Mouse (Mus musculus) stomach, embryonic 15.5 days (tissue): ENCODE data around the gene Clta. TPM values are rescaled to one million over a fixed set of nuclear protein-coding genes. Genes with fewer than 3 reads are reported as not detected.

Experiments
- polyA plus RNA-seq: library from polyadenylated mRNA; unstranded; fragments of >200 nt; fragmentation: Nextera tagmentation; extraction: Ambion mirVana; gene quantifications from 2 replicates; pipeline ENCODE4 v1.2.1, GENCODE M21; 2015

Clta gene
- polyA plus RNA-seq, 1 experiment from 2014 or later: 262 TPM

Other genes with a start within 250 kb of the Clta start
- gene Olfr159, start 233.4 kb upstream of the Clta start, polyA plus RNA-seq: not detected in 2 replicates
- gene Olfr156, start 180.6 kb upstream of the Clta start, polyA plus RNA-seq: not detected in 2 replicates
- gene Olfr157, start 164.3 kb upstream of the Clta start, polyA plus RNA-seq: not detected in 2 replicates
- not detected in 2 replicates for gene Olfr155, start 152.9 kb upstream of the Clta start, polyA plus RNA-seq
- gene Reck, start 128.9 kb upstream of the Clta start, polyA plus RNA-seq: 21.8 and 22.4 TPM in 2 replicates
- gene Glipr2, start 47.1 kb upstream of the Clta start, polyA plus RNA-seq: 95.8 and 106 TPM in 2 replicates
- not detected in 2 replicates for gene Ccin, start 21.0 kb upstream of the Clta start, polyA plus RNA-seq
- 27.8 and 29.8 TPM in 2 replicates for gene Gne, start 79.7 kb downstream of the Clta start, polyA plus RNA-seq
- gene Rnf38, start 229.3 kb downstream of the Clta start, polyA plus RNA-seq: 16.1 and 19.4 TPM in 2 replicates